Mouse (Mus musculus): ENCODE measurements around the gene Kcnj1. TPM values are rescaled to one million over a fixed set of nuclear protein-coding genes. Genes with fewer than 3 reads are reported as not detected.

Kcnj1 gene
- polyA plus RNA-seq, 1 experiment = not detected

GRCm38 (mm10) chr9:32400212-32400611, 27.9 kb downstream of the Kcnj1 start:
- H3K79me2 ChIP-seq (ENCODE audit: control insufficient read depth, insufficient read depth) = no peaks in the 10 kb centered on the region
- no peaks in the 10 kb centered on the region for H3K36me3 ChIP-seq (ENCODE audit: control insufficient read depth, insufficient read depth)
- no peak overlapping the region for H3ac ChIP-seq (ENCODE audit: control insufficient read depth, insufficient read length)
- peaks cover 2% of the 10 kb centered on the region for H3K27me3 ChIP-seq (ENCODE audit: control insufficient read depth, insufficient read depth, insufficient read length)
- no peak overlapping the region for H3K4me2 ChIP-seq (ENCODE audit: low read depth)
- TF ChIP-seq SRF (IDR thresholded peaks at IDR 0.05; ENCODE audit: control insufficient read depth, insufficient read length, low read depth) (no peak), POLR2AphosphoS2 (IDR thresholded peaks at IDR 0.05; ENCODE audit: insufficient read length, low read depth) (no peak), USF1 (IDR thresholded peaks at IDR 0.05; ENCODE audit: low read depth) (no peak), MYOG (IDR thresholded peaks at IDR 0.05; ENCODE audit: control insufficient read depth in 1 of 3, insufficient read depth in 1 of 3, insufficient read length in 2 of 3, low read depth in 2 of 3) (no peak)
- no peak overlapping the region for H3K4me3 ChIP-seq

DNA sequence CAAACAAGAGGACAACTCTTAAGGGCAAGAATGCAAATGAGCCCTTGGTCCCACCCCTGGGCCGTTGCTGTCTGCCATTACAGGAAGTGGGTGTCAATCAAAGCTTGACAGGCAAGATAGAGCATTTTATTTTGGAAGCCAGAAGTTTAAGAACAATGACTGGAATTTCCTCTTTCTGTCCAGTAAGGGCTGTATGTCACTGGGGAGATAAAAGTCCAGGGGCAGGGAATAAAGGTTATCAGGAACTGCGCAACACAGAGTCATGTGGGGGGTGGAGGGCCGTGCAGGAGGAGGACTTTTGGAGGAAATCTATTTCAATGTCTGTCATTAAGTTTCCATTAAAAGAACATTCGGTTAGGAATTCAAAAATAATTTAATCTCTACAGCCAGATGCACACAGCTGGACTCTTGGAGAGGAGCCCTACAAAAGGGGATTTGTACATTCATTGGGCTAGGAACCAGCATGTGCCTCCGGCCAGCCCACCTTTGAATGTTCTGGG, 28.4 kb downstream of the Kcnj1 start:
- Histone ChIP-seq H3K27me3 (ENCODE audit: control insufficient read depth, insufficient read depth, insufficient read length) (peaks cover 2% of the 10 kb centered on the region), H3K36me3 (ENCODE audit: control insufficient read depth, insufficient read depth) (no peaks in the 10 kb centered on the region), H3K4me2 (ENCODE audit: low read depth) (no peak overlapping the region), H3K79me2 (ENCODE audit: control insufficient read depth, insufficient read depth) (no peaks in the 10 kb centered on the region), H3ac (ENCODE audit: control insufficient read depth, insufficient read length) (no peak overlapping the region), H3K4me3 (no peak overlapping the region)
- TF ChIP-seq MAX (IDR thresholded peaks at IDR 0.05; ENCODE audit: low read depth) (no peak), REST (IDR thresholded peaks at IDR 0.05; ENCODE audit: insufficient read depth, insufficient read length) (no peak), POLR2A (IDR thresholded peaks at IDR 0.05; ENCODE audit: insufficient read length, low read depth) (no peak), TCF3 (IDR thresholded peaks at IDR 0.05; ENCODE audit: insufficient read length, low read depth) (no peak), E2F4 (IDR thresholded peaks at IDR 0.05; ENCODE audit: insufficient read depth) (no peak), CEBPB (IDR thresholded peaks at IDR 0.05; ENCODE audit: insufficient read depth, poor library complexity, severe bottlenecking) (no peak), USF1 (IDR thresholded peaks at IDR 0.05; ENCODE audit: low read depth) (no peak), SRF (IDR thresholded peaks at IDR 0.05; ENCODE audit: control insufficient read depth, insufficient read length, low read depth) (no peak), TCF12 (IDR thresholded peaks at IDR 0.05; ENCODE audit: insufficient read depth, poor library complexity, severe bottlenecking) (no peak), MYOD1 (IDR thresholded peaks at IDR 0.05; ENCODE audit: control insufficient read depth in 1 of 3, insufficient read length in 2 of 3, low read depth in 2 of 3) (no peak), POLR2AphosphoS2 (IDR thresholded peaks at IDR 0.05; ENCODE audit: insufficient read length, low read depth) (no peak), MYOG (IDR thresholded peaks at IDR 0.05; ENCODE audit: control insufficient read depth in 1 of 3, insufficient read depth in 1 of 3, insufficient read length in 2 of 3, low read depth in 2 of 3) (no peak)

DNA sequence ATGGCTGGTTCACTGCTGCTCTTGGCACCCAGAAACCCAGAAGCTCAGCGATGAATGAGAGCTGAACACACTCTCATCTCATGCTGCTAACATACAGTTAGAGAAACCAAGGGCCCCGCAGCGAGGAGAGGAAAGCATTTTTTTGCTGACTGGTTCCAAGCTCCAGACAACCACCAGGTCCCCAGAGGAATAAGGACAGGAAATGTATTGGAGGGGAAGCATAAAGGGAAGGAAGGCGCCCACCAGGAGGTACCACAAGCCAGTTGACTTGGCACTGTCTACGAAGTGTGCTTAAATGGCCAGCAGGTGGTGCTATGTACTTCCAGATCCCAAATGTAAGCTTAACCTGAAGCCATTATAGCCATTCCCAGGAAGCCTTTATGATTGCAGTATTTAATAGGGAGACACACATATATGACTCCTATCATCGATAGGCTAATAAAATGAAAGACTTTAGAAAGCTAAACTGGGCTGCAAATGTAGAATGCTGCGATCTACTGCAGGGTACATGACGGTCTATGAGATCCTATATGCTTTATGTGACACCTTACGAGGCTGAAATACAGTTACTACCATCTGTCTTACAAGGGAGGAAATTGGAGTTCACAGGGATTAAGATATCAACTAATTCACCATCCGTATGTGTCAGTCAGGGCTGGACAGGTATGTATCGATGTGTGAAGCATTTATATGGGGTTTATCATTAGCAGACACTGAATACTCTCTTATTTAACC, 33.1 kb downstream of the Kcnj1 start:
- Histone ChIP-seq H3ac (ENCODE audit: control insufficient read depth, insufficient read length) (no peak overlapping the region), H3K36me3 (ENCODE audit: control insufficient read depth, insufficient read depth) (no peaks in the 10 kb centered on the region), H3K27me3 (ENCODE audit: control insufficient read depth, insufficient read depth, insufficient read length) (peaks cover 45% of the 10 kb centered on the region), H3K4me3 (no peak overlapping the region), H3K79me2 (ENCODE audit: control insufficient read depth, insufficient read depth) (no peaks in the 10 kb centered on the region), H3K4me2 (ENCODE audit: low read depth) (no peak overlapping the region)
- no peak for TF ChIP-seq TCF3 (IDR thresholded peaks at IDR 0.05; ENCODE audit: insufficient read length, low read depth)
- no peak for TF ChIP-seq TCF12 (IDR thresholded peaks at IDR 0.05; ENCODE audit: insufficient read depth, poor library complexity, severe bottlenecking)
- no peak for TF ChIP-seq MYOD1 (IDR thresholded peaks at IDR 0.05; ENCODE audit: control insufficient read depth in 1 of 3, insufficient read length in 2 of 3, low read depth in 2 of 3)
- TF ChIP-seq MAX (IDR thresholded peaks at IDR 0.05; ENCODE audit: low read depth) = no peak
- TF ChIP-seq USF1 (IDR thresholded peaks at IDR 0.05; ENCODE audit: low read depth) = no peak
- no peak for TF ChIP-seq MYOG (IDR thresholded peaks at IDR 0.05; ENCODE audit: control insufficient read depth in 1 of 3, insufficient read depth in 1 of 3, insufficient read length in 2 of 3, low read depth in 2 of 3)
- TF ChIP-seq CEBPB (IDR thresholded peaks at IDR 0.05; ENCODE audit: insufficient read depth, poor library complexity, severe bottlenecking) = no peak
- no peak for TF ChIP-seq POLR2AphosphoS2 (IDR thresholded peaks at IDR 0.05; ENCODE audit: insufficient read length, low read depth)
- no peak for TF ChIP-seq POLR2A (IDR thresholded peaks at IDR 0.05; ENCODE audit: insufficient read length, low read depth)
- TF ChIP-seq SRF (IDR thresholded peaks at IDR 0.05; ENCODE audit: control insufficient read depth, insufficient read length, low read depth) = no peak
- no peak for TF ChIP-seq REST (IDR thresholded peaks at IDR 0.05; ENCODE audit: insufficient read depth, insufficient read length)
- TF ChIP-seq E2F4 (IDR thresholded peaks at IDR 0.05; ENCODE audit: insufficient read depth) = no peak

GRCm38 (mm10) chr9:32408730-32409059, 36.4 kb downstream of the Kcnj1 start:
- Histone ChIP-seq H3K4me2 (ENCODE audit: low read depth) (no peak overlapping the region), H3K36me3 (ENCODE audit: control insufficient read depth, insufficient read depth) (no peaks in the 10 kb centered on the region), H3ac (ENCODE audit: control insufficient read depth, insufficient read length) (no peak overlapping the region), H3K27me3 (ENCODE audit: control insufficient read depth, insufficient read depth, insufficient read length) (peaks cover 56% of the 10 kb centered on the region), H3K79me2 (ENCODE audit: control insufficient read depth, insufficient read depth) (no peaks in the 10 kb centered on the region), H3K4me3 (no peak overlapping the region)
- TF ChIP-seq MAX (IDR thresholded peaks at IDR 0.05; ENCODE audit: low read depth) (no peak), REST (IDR thresholded peaks at IDR 0.05; ENCODE audit: insufficient read depth, insufficient read length) (no peak), USF1 (IDR thresholded peaks at IDR 0.05; ENCODE audit: low read depth) (no peak)

All from myocyte (in vitro differentiated cells).